Mouse (Mus musculus) adrenal gland, adult 18-20 months (tissue): ENCODE results near the gene Cacng8. TPM values are rescaled to one million over a fixed set of nuclear protein-coding genes. Genes with fewer than 3 reads are reported as not detected.

Experiments
- DNase-seq, 2 experiments: peaks; one replicate each; pipeline ENCODE4 v3.0.0; 2021 to 2022; ENCODE audit warnings: low spot score in 2 of 2
- long read RNA-seq, 2 experiments: library from polyadenylated mRNA; stranded (forward); transcript quantifications; one replicate each; pipeline ENCODE4 v2.0.0; 2021
- total RNA-seq, 2 experiments: library from RNA; stranded (reverse); gene quantifications; 1 replicate in 1 of 2; 2 replicates in 1 of 2; pipeline ENCODE4 v1.2.3; 2021

Gene Cacng8
- 1 to 10 TPM; 1.7 to 3.5 TPM for total RNA-seq
- long read RNA-seq, experiment 1: 0 reads
- long read RNA-seq, experiment 2: 0 reads

DNA sequence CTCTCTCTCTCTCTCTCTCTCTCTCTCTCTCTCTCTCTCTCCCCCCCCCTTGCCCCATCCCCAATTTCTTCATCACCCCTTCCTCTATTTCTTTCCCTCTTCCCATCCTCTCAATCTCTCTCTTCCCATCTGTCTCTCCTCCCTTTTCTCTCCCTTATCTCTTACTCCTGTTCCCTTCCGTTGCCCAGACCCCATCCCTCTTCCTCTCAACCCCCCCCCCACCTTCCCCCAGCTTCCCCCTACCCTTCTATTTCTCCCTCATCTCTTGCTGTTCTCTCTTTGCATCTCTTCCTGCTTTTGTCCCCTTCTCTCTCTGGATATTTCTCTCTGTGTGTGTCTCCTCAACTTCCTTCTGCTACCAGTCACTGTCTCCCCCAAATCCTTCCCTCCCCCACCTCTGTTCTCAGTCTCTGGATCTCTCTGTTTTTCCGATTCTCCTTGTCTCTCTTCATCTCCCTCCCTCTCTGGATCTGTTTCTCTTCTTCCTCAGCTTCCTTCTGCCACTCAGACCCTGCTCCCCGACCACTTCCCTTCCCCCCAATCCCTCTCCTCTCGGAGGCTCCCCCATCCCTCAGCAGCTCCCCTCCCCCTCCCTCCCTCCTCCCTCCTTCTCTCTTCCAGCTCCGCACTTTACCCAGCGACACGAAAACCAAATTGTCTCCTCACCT is at the start of gene Cacng8:
TSS of gene Cacng8 (plus strand) at position 271 of the 668 bp plus-strand sequence.
- no peak for DNase-seq

DNA sequence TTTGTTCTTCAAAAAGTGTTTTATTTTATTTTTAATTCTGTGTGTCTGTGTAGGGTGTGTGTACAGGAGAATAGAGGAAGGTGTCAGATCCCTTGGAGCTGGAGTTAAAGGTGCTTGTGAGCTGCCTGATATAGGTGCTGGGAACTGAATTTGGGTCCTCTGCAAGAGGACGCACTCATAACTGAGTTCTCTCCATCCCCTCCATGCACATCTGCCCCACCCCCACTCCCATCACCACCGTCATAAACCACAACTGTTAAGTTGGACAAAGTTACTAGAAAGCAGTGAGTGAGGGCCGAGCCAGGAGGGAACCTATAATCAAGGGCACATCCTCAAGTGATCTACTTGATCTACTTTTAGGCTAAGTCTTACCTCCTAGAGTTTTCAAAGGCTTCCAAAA is 46.6 kb upstream of the Cacng8 start:
- no peak for DNase-seq

DNA sequence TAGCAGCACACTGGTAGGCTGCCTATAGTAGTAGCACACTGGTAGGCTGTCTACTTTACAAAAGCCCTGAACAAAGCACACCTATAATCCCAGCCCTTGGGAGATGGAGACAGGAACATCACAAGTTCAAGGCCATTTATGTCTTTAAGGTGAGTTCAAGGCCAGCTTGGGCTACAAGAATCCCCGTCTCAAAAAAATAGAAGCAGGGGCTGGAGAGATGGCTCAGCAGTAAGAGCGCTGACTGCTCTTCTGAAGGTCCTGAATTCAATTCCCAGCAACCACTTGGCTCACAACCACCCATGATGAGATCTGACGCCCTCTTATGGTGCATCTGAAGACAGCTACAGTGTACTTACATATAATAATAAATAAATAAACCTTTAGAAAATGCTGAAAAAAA is 45.2 kb upstream of the Cacng8 start:
- DNase-seq: no peak

DNA sequence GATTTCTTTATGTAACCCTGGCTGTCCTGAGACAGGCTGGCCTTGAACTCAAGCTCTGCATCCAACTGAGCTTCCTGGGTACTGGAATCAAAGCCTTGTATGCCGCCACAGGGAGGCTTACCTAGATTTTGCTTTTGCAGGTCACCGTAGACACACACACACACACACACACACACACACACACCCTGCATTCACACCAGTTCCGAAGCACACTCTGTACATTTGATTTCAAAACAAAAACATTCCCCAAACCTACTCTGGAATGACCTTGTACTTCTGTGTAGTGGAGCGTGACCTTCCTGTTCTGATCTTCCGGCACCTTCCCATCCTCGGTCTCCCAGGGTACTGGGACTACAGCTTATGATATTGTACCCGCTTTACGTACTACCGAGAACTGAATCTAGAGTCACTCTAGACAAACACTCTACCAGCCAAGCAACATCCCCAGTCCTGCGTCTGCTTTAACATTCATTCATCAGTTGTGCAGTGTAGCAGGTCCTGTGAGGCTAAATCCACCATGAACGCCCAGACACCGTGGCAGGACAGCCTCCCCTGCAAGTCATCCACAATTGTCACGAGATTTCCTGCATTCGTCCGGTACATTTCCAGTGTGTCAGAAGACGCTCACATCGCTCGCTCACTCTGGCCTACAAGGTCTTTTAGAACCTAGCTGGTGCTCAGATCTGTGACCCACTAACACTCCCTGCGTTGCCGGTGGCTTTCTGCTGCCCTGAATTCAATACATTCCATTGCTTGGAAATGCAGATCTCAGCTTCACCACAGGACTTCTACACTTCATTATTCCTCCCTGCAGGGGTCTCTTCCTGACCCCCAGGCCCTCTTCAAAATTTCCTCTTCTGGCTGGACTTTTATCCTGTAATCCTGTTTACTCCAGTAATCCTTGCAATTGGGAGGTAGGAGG is 42.9 kb upstream of the Cacng8 start:
- no peak for DNase-seq

GRCm38 (mm10) chr7:3348326-3348725 is 42.2 kb upstream of the Cacng8 start:
- DNase-seq: no peak

DNA sequence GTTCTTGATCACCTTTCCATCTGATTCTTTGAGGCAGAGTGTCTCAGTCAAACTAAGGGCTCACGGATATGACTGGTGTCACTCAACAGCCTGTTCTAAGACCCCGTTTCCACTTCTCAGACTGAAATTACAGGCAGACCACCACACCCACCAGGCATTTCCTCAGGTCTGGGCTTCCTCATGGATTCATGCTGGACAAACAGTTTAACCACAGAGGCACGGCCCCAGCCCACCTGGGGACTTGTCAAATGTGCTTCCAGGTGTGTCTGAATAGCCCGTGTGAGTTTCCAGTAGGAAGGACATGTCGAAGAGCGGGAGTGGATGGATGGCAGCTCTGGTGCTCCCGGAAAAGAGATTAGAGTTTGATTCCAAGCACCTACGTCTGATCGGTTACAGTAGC is 40.7 kb upstream of the Cacng8 start:
- no peak for DNase-seq

DNA sequence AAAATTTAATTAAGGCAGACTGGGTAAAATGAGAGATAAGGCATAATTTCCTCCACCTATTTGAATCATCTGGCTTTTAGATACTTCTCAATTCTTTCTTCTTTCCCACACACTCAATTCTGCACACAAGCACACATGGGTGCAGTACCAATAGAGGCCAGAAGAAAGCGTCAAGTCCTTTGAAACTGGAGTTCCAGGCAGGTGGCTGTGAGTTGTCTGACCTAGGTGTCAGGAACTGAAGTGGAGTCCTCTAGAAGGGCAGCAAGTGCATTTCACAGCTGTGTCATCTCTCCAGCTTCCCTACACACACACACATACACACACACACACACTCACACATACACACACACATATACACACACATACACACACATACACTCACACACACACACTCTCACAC is 38.9 kb upstream of the Cacng8 start:
- DNase-seq: no peak

DNA sequence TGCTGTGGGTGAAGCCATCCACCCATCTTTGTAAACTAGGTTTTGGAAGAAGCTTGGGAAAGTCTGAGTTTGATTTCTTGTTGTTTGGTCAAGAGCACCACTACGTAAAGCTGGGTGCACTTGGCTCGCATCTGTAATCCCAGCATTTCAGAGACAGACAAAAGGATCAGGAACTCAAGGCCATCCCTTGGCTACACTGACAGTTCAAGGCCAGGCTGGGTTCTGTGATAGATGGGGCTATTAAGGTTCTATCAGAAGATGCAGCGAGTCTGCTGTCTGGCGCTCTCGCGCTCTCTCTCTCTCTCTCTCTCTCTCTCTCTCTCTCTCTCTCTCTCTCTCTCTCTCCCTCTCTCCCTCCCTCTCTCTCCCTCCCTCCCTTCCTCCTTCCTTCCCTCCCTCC is 35.6 kb upstream of the Cacng8 start:
- DNase-seq: no peak

DNA sequence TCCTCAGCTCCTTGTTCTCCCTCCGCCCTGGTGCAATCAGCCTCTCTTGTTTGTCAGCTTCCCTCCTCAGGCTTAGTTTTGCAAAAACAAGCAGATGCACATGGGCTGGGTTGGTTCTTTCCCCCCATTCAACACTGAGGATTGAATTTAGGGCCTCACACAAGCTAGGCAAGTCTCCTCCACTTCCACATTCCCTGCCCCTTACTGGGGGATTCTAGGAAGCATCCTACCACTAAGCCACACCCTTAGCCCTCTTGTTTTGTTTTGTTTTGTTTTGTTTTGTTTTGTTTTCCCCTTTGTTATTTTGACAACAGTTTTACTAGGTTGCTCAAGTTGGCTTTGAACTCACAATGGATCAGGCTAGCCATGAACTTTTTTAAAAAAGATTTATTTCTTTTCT is 29.8 kb upstream of the Cacng8 start:
- DNase-seq: no peak

DNA sequence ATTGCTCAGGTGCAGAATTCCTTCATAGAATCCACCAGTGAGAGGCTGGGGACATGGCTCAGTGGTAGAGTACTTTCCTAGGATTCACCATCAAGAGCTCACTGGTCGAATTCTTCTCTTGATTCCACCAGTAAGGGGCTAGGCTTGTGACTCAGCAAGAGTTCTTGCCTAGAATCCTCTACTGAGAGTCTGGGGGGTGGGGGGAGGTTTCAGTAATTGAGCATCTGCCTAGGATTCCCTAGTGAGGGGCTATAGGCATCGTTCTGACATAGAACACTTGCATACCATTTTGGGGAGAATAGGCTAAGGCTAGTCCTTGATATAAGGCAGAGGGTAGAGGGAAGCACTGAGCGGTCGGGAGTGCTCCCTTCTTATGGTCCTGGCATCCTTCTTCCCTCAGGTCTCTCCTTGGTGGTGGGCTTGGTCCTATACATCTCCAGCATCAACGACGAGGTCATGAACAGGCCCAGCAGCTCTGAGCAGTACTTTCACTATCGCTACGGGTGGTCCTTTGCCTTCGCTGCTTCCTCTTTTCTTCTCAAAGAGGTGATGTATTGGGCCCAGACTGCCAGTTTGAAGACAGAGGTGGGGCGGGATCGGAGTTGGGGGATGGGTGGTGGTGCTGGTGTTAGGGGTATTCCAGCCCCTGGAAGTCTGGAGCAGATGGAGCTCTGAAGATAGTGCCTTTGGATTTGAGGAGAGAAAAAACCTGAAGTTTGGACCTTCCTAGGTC is 24.8 kb upstream of the Cacng8 start:
- no peak for DNase-seq

DNA sequence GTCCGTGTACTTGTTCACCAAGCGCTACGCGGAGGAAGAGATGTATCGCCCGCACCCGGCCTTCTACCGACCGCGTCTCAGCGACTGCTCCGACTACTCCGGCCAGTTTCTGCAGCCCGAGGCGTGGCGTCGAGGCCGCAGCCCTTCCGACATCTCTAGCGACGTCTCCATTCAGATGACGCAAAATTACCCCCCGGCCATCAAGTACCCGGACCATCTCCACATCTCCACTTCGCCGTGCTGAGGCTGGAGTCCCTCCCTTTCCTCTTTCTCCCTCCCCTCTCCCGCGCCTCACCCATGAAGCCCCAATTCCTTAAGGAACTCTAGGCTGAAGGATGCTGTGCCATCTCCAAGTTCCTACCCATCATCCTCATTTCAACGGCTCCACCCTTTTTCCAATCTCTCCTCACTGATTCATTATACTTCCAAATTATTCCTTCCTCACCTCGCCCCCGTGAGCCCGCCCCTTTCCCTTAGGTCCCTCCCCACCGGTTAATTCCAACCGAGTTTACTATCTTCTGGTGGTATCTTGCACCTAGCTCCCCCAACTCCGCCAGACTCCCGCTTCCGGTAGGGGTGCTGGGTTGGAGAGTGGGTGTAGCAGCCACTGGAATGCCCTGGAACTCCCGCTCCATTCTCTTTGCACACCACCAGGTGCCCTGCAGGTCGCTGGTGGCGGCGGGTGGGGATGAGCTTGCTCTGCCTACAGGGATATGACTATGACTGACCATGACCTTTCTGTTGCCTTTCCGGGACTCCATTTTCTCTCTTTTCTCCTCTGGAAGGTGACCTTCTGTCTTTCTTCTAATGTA is 23.6 kb upstream of the Cacng8 start:
- DNase-seq: no peak

GRCm38 (mm10) chr7:3367569-3367968 is 22.9 kb upstream of the Cacng8 start:
- no peak for DNase-seq

DNA sequence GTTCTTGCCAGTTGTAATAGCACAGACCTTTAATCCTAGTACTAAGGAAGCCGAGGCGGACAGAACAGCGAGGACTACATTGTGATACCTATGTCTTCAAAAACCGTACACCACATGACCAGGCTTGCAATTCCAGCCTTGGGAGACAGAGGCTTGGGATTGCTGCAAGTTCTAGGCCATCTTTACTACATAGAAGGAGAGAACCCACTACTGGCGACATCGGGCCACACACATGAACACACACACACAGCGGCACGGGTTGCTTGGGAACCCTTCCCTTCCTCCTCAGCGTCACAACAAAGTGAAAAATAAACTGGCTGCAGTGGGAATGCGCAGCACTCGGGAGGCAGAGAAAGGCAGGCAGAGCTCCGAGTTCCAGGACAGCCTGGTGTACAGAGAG is 22.2 kb upstream of the Cacng8 start:
- DNase-seq: no peak

DNA sequence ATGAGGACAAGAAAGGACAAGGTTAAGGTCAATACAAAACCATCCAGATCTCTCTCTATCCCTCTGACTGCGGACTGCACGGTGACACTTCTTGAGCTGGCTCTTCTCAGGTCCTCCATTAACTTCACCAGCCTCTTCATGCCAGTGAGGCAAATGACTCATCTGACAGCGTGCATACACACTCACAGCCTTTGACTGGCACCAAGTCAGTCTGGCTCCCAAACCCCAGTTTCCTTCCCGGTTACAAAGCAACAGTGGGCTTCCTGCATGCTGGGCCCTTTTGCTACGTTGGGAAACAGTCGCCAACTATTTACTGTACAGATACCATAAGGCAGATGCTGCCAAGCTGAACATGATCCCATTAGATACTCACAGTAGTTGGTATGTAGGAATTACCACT is 21.3 kb upstream of the Cacng8 start:
- DNase-seq: no peak

DNA sequence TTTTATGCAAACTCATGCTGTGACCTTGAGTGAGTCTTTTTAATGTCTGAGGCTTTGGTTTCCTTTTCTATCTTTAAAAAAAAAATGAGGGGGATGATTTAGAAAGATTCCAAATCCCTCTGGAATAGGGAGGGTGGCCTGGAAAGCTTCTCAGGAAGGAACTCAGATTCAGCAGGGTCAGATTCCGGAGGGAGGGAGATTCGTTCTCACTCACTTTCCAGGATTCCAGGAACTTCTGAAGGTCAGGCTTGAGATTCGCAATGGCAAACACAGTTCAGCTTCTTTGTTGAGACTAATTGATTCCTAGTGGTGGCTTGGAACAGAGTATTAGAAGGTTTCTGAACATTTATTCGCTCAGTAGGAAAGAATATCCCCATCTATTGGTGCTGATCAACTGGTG is 20.1 kb upstream of the Cacng8 start:
- no peak for DNase-seq

DNA sequence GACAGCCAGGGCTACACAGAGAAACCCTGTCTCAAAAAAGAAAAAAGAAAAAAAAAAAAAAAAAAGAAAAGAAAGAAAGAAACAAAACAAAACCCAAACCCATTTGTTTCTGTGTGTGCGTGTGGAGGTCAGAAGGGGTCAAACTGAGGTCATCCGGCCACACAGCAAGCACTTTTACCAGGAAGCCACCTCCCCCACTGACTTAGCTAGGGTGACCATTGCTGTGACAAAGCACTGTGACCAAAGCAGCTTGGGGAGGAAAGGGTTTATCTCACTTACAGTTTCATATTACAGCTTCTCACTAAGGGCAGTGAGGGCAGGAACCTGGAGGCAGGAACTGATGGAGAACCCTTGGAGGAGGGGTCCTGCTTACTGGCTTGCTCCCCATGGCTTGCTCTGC is 18.1 kb upstream of the Cacng8 start:
- no peak for DNase-seq

- no peak for DNase-seq
Measured at GRCm38 (mm10) chr7:3373754-3374153, 16.7 kb upstream of the Cacng8 start.

- DNase-seq: peak; percentile 77 to 78
Measured at GRCm38 (mm10) chr7:3376831-3377230, 13.7 kb upstream of the Cacng8 start.

- no peak for DNase-seq
Measured at GRCm38 (mm10) chr7:3382123-3382522, 8.4 kb upstream of the Cacng8 start.

- no peak for DNase-seq
Measured at GRCm38 (mm10) chr7:3384807-3385319, 5.6 kb upstream of the Cacng8 start.
